Mouse (Mus musculus): ENCODE data around the gene Myo1d. TPM values are rescaled to one million over a fixed set of nuclear protein-coding genes. Genes with fewer than 3 reads are reported as not detected.
"Not testable (repeated sequence)": the region's sequence is repeated elsewhere in the genome, so short reads cannot be mapped to it uniquely, and the experiment has no call there.

Myo1d gene
- polyA plus RNA-seq, 1 experiment: 109 TPM

DNA sequence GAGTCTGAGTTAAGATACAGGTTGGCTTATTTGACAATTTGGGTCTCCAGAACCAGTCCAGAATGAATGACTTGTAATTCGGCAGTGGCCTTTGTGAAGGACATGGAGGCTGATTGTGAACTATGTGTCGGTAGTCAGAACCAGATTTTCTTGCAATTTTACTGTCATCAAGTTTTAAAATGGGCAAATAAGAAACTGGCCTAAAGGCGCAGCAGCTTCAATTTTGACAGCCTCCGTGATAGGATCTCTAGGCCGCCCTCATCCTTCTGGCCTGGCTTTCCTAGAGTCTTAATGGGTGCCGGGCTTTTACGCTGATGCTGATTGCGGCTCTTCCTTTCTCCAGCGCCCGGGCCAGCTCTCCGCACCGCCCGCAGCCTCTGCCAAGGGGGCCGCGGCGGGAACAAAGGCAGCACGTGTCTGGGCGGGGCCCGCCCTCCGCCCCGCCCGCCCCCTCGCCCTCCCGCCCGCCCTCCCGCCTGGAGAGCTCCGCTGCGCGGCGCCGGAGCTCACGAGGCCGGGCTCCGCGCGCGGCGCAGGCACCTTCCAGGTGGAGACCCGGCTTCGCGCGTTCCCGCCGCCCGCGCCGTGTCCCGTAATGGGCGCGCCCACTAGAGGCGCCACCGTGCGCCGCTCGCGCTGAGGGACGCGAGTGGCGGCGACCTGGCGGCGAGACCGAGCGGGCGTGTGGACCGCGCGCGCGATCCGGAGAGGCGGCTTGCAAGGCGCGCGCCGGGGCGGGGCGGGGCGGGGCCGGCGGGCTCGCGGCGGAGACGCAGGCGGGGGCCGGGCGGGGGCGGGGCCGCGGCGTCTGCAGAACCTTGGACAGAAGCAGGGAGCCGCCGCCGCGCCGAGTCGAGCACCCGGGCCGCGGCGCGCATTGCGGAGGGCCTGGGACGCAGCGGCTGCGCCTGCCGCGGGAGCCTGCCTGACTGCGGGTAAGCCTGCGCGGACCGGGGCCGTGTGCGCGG, 303.3 kb downstream of the Myo1d start, which contains the start of gene Cdk5r1:
Gene Cdk5r1 (plus strand): TSS at position 802 of the 968 bp plus-strand sequence.
- WGBS: under 1% methylated on average over 102 of the region's 116 CpGs
- peak; percentile 38 for DNase-seq (ENCODE audit: low read depth, low spot score)

DNA sequence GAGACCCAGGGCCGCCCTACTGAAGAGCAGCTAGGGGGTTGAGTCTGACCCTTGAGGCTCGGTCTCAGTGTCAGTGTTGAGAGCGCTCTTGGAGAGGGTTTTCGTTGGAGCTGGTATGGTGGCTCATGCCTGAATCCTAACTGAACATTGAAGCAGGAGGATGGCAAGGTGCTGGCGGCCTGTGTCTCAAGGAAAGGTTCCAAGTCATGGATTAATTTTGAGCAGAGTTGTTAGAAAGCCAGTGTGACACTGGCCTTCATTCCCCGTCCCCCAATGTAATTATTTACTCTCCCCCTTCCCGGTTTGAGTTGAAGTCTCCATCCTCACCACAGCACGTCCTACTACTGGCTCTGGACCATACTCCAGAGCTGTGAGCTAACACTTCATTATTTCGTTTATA, 304.3 kb downstream of the Myo1d start:
- no peak for DNase-seq (ENCODE audit: low read depth, low spot score)
- WGBS: 92% methylated on average over 9 of the region's 9 CpGs

DNA sequence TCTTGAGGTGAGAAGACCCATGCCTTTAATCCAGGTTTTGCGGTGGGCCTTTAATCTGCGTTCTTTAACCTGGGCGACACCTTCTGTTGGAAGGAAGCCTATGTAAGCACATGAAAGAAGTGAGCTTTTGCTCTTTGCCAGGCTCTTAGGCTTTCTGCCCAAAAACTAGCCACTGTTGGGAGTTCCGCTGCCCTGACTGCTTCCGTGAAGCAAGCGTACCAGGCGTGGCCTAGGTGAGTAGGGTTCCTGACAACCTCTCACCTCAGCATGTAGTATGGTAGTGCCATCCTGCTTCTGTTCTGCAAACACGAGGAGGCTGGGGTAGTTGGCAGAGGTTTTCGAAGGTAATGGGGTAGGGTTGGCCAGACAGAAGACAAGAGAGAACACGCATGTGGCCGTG, 305.0 kb downstream of the Myo1d start:
- no peak for DNase-seq (ENCODE audit: low read depth, low spot score)

DNA sequence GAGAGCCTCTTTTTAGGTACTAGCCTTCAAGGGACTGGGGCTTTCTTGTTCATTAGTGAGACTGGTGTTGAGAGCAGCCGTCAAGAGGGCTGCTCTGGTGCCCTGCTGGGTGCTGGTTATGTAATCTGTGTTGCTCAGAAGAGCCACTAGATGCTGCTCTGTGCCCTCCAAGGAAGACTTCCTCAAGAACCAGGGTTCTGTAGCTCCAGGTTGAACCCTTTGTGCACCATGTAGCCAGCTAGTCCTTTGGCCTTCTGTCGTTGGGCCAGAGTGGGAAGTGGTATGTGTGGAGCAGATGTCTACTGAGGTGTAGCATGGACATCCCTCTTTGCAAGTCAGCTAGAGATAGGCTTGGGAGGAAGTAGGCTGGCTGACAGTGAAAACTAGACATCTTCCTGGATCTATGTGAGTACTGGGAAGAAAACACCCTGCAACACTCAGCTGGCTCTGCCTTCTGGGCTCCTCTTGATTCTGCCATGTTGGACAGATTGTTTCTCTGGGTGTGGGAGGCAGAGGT, 305.6 kb downstream of the Myo1d start:
- WGBS: 62% methylated on average over 2 of the region's 2 CpGs
- no peak for DNase-seq (ENCODE audit: low read depth, low spot score)

More for the DNA sequence above, 305.0 kb downstream of the Myo1d start:
- 78% methylated on average over 11 of the region's 11 CpGs for WGBS

DNA sequence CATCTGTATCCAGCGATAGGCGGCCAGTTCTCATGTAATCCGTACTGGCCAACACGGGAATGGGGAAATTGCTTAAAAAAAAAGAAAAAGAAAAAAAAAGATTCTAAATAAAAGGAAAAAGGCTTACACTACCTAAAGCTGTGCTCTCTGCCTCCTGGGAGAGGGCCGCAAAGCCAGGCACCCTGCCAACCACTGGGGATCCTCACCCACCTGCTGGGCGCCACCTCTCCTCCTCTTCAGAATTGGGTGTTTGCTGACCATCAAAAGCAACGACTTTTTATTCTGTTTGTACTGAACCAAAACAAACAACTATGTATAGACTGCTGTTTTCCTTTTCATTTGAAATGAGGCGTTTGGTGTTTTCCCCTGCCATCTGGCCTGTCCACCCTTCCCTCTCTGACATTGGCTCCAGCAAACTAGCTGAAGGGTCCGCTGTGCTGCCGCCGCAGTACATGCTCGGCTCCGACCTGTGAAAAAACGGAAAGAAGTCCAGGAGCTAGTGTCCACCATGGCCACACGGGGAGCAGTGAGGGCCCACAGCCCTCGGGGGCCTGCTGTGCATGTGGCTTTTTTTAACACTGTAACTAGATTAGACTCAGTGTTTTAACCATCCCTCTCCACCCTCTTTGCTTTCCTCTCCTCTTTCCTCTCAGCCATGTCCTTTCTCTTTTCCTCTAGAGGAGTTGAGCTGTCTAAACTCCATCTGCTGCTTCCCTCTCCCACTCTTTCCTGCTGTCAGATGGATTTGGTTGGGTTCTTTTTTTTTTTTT, 307.8 kb downstream of the Myo1d start:
- DNase-seq (ENCODE audit: low read depth, low spot score): no peak
- 80% methylated on average over 16 of the region's 16 CpGs for WGBS

DNA sequence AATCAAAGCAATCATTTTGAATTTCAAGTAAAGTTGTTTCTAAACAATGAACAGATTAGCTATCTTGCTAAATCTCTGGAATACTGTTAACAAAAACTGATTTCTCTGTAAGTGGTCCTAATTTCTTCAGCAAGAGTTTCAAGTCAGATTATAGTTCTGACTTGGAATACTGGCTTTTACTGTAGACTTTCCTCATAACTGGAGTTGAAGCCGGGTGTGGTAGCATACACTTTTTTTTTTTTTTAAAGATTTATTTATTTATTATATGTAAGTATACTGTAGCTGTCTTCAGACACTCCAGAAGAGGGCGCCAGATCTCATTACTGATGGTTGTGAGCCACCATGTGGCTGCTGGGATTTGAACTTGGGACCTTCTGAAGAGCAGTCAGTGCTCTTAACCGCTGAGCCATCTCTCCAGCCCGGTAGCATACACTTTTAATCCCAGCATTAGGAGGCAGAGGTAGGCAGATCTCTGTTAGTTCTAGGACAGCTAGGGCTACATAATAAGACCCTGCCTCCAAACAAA, 316.2 kb downstream of the Myo1d start:
- DNase-seq (ENCODE audit: low read depth, low spot score): not testable (repeated sequence)
- 72% methylated on average over 4 of the region's 4 CpGs for WGBS

DNA sequence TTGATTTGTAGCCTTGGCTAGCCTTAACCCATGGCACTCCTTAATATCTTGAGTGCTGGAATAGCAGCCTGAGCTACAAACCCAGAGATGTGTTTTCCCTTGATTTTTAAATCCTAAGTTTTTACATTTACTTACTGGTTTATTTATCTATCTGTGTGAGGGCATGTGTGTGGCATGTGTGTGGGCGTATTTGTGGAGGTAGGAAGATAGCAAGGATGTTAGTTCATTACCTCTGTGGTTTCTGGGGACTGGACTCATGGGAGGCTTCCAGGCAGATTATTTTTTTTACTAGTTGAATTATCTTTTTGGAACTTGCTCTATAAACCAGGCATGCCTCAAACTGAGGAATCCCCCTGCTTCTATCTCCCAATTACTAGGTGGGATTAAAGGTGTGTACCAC, 326.6 kb downstream of the Myo1d start:
- no peak for DNase-seq (ENCODE audit: low read depth, low spot score)
- WGBS: 93% methylated on average over 1 of the region's 1 CpGs

DNA sequence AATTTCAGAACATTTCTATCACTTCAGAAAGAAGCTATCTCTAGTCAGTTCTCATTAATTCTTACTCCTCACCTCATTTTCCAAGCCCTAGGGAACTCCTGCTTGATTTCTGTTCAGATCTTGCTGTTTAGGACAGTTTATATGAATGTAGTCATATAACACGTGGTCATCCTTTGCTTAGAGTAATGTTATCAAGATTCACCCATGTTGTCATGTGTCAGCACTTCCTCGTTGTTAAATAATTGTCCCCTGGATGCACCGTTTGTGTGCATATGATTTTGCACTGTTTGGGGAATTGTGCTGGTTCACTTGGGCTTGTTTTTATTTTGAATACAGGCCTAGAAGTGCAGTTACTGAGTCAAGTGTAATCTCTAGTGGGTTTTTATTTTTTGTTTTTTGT, 327.6 kb downstream of the Myo1d start:
- WGBS: 83% methylated on average over 3 of the region's 3 CpGs
- no peak for DNase-seq (ENCODE audit: low read depth, low spot score)

DNA sequence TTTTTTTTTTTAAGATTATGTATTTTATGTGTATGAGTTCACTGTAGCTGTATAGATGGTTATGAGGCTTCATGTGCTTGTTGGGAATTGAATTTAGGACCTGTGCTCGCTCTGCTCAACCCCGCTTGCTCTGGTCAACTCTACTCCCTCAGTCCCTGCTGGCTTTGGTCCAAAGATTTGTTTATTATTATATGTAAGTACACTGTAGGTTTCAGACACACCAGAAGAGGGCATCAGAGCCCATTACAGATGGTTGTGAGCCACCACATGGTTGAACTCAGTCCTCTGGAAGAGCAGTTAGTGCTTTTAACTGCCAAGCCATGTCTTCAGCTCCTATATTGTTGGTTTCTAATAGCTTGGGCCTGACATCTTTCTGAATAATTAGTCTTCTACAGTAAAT, 330.0 kb downstream of the Myo1d start:
- DNase-seq (ENCODE audit: low read depth, low spot score): no peak
- 93% methylated on average over 2 of the region's 2 CpGs for WGBS

DNA sequence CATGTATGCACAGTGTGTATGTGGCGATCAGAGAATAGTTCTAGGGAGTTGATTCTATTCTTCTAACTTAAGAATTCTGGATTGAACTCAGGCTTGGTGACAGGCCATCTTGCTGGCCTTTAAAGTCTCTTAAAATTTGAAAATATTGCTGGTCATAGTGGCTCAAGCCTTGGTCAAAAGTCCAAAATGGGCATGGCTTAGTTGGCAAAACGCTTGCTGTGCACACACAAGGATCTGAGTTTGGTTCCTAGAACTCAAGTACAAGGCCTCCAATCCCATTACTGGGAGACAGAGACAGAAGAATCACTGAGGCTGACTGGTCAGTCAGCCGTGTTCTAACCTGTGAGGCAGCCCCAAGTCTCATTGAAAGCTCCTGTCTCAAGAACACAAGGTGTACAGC, 332.9 kb downstream of the Myo1d start:
- no peak for DNase-seq (ENCODE audit: low read depth, low spot score)
- WGBS: 87% methylated on average over 3 of the region's 3 CpGs

Other genes with a start within 250 kb of the Myo1d start
- 159 and 218 TPM in 2 replicates for gene Tmem98, start 30.1 kb upstream of the Myo1d start, polyA plus RNA-seq (2012; rRNA removed)
- gene Spaca3, start 78.3 kb upstream of the Myo1d start, polyA plus RNA-seq (2012; rRNA removed): not detected in 2 replicates

Data from large intestine, adult 2 months (tissue).